Mouse (Mus musculus): Measurements from ENCODE around the gene Abtb2. TPM values are rescaled to one million over a fixed set of nuclear protein-coding genes. Genes with fewer than 3 reads are reported as not detected.
A peak's percentile ranks its signal among the peaks of the same experiment; 100 is the strongest.

Abtb2 gene
- polyA plus RNA-seq, 1 experiment = 2.4 TPM

GRCm38 (mm10) chr2:103584093-103584492, 18.0 kb downstream of the Abtb2 start:
- DNase-seq (ENCODE audit: low read depth) = no peak

GRCm38 (mm10) chr2:103586423-103586822, 20.3 kb downstream of the Abtb2 start:
- peak; percentile 38 for DNase-seq (ENCODE audit: low read depth)

GRCm38 (mm10) chr2:103588776-103589175, 22.7 kb downstream of the Abtb2 start:
- no peak for DNase-seq (ENCODE audit: low read depth)

- no peak for DNase-seq (ENCODE audit: low read depth)
Measured at GRCm38 (mm10) chr2:103589400-103589799, 23.3 kb downstream of the Abtb2 start.

GRCm38 (mm10) chr2:103590645-103591044, 24.5 kb downstream of the Abtb2 start:
- DNase-seq (ENCODE audit: low read depth) = no peak

- DNase-seq (ENCODE audit: low read depth) = no peak
Measured at GRCm38 (mm10) chr2:103591742-103592590, 25.9 kb downstream of the Abtb2 start.

- no peak for DNase-seq (ENCODE audit: low read depth)
Measured at GRCm38 (mm10) chr2:103592591-103592929, 26.4 kb downstream of the Abtb2 start.

GRCm38 (mm10) chr2:103594592-103595011, 28.5 kb downstream of the Abtb2 start:
- DNase-seq (ENCODE audit: low read depth) = no peak

- DNase-seq (ENCODE audit: low read depth) = no peak
Measured at GRCm38 (mm10) chr2:103595028-103595651, 29.0 kb downstream of the Abtb2 start.

- no peak for DNase-seq (ENCODE audit: low read depth)
Measured at GRCm38 (mm10) chr2:103599296-103599695, 33.2 kb downstream of the Abtb2 start.

- no peak for DNase-seq (ENCODE audit: low read depth)
Measured at GRCm38 (mm10) chr2:103600165-103600891, 34.2 kb downstream of the Abtb2 start.

- DNase-seq (ENCODE audit: low read depth) = no peak
Measured at GRCm38 (mm10) chr2:103601126-103601525, 35.0 kb downstream of the Abtb2 start.

- no peak for DNase-seq (ENCODE audit: low read depth)
Measured at GRCm38 (mm10) chr2:103601531-103601930, 35.4 kb downstream of the Abtb2 start.

- no peak for DNase-seq (ENCODE audit: low read depth)
Measured at GRCm38 (mm10) chr2:103603209-103603608, 37.1 kb downstream of the Abtb2 start.

GRCm38 (mm10) chr2:103603869-103604268, 37.8 kb downstream of the Abtb2 start:
- no peak for DNase-seq (ENCODE audit: low read depth)

GRCm38 (mm10) chr2:103605805-103606498, 39.8 kb downstream of the Abtb2 start:
- DNase-seq (ENCODE audit: low read depth) = no peak

- no peak for DNase-seq (ENCODE audit: low read depth)
Measured at GRCm38 (mm10) chr2:103607926-103608325, 41.8 kb downstream of the Abtb2 start.

GRCm38 (mm10) chr2:103608947-103609346, 42.8 kb downstream of the Abtb2 start:
- DNase-seq (ENCODE audit: low read depth) = no peak

GRCm38 (mm10) chr2:103609499-103609898, 43.4 kb downstream of the Abtb2 start:
- no peak for DNase-seq (ENCODE audit: low read depth)

GRCm38 (mm10) chr2:103610831-103611535, 44.9 kb downstream of the Abtb2 start:
- DNase-seq (ENCODE audit: low read depth) = no peak

GRCm38 (mm10) chr2:103613865-103614264, 47.8 kb downstream of the Abtb2 start:
- DNase-seq (ENCODE audit: low read depth) = no peak
